Mouse (Mus musculus) layer of hippocampus, adult 2 months (tissue): ENCODE results near the gene Podxl. TPM values are rescaled to one million over a fixed set of nuclear protein-coding genes. Genes with fewer than 3 reads are reported as not detected.
A peak's percentile ranks its signal among the peaks of the same experiment; 100 is the strongest.

Experiments used
- DNase-seq, 2 experiments: peaks; one replicate each; pipeline ENCODE4 v3.0.0; 2022; ENCODE audit warnings: low spot score in 2 of 2
- H3K27ac ChIP-seq: fragments of 200-600 bp; 2 replicates; pipeline ENCODE4 v1.8.1; 2022
- H3K4me3 ChIP-seq: fragments of 200-600 bp; 2 replicates; pipeline ENCODE4 v1.8.1; 2022; ENCODE audit warnings: mild to moderate bottlenecking
- CTCF ChIP-seq: fragments of 200-600 bp; conservative IDR thresholded peaks from 2 replicates; pipeline ENCODE4 v1.8.1; 2022; ENCODE audit warnings: antibody characterized with exemption, mild to moderate bottlenecking, moderate library complexity
- total RNA-seq, 2 experiments: library from RNA; stranded (reverse); gene quantifications; 2 replicates each; pipeline ENCODE4 v1.2.3; 2021

The Podxl gene
- total RNA-seq, 2 experiments from 2014 or later: 16.8 to 18.9 TPM

GRCm38 (mm10) chr6:31525231-31525900, 38.4 kb downstream of the Podxl start:
- no peak overlapping the region for H3K4me3 ChIP-seq
- no peak overlapping the region for H3K27ac ChIP-seq
- peak; percentile 46 to 70 for DNase-seq
- peak; percentile 94 for TF ChIP-seq CTCF

GRCm38 (mm10) chr6:31524647-31525046, 39.1 kb downstream of the Podxl start:
- TF ChIP-seq CTCF: no peak

GRCm38 (mm10) chr6:31524121-31524520, 39.7 kb downstream of the Podxl start:
- DNase-seq: no peak
- H3K4me3 ChIP-seq: no peak overlapping the region
- peak overlapping the region; percentile 86 for H3K27ac ChIP-seq
- no peak for TF ChIP-seq CTCF

More at GRCm38 (mm10) chr6:31524647-31525046, 39.1 kb downstream of the Podxl start:
- H3K27ac ChIP-seq: peak overlapping the region; percentile 86
- DNase-seq: no peak
- no peak overlapping the region for H3K4me3 ChIP-seq

- no peak for TF ChIP-seq CTCF
- Histone ChIP-seq H3K27ac (peak overlapping the region; percentile 86), H3K4me3 (no peak overlapping the region)
- DNase-seq: no peak
Measured at GRCm38 (mm10) chr6:31523657-31524056, 40.1 kb downstream of the Podxl start.

GRCm38 (mm10) chr6:31523039-31523438, 40.7 kb downstream of the Podxl start:
- peak overlapping the region; percentile 86 for H3K27ac ChIP-seq
- no peak overlapping the region for H3K4me3 ChIP-seq
- DNase-seq: peak in 1 of 2 experiments; percentile 79
- no peak for TF ChIP-seq CTCF

GRCm38 (mm10) chr6:31522478-31522877, 41.3 kb downstream of the Podxl start:
- DNase-seq: no peak
- TF ChIP-seq CTCF: no peak
- Histone ChIP-seq H3K27ac (peak overlapping the region; percentile 86), H3K4me3 (no peak overlapping the region)

- no peak for DNase-seq
- no peak for TF ChIP-seq CTCF
- Histone ChIP-seq H3K4me3 (no peak overlapping the region), H3K27ac (peak overlapping the region; percentile 86; the same call in 1 of the 2 replicates)
Measured at GRCm38 (mm10) chr6:31521491-31522355, 42.1 kb downstream of the Podxl start.

- DNase-seq: no peak
- H3K4me3 ChIP-seq: no peak overlapping the region
- peak overlapping the region; percentile 64; the same call in 1 of the 2 replicates for H3K27ac ChIP-seq
- no peak for TF ChIP-seq CTCF
Measured at GRCm38 (mm10) chr6:31520486-31521215, 43.1 kb downstream of the Podxl start.

GRCm38 (mm10) chr6:31519001-31519471, 44.7 kb downstream of the Podxl start:
- H3K4me3 ChIP-seq: no peak overlapping the region
- DNase-seq: peak in 1 of 2 experiments; percentile 52
- peak; percentile 76 for TF ChIP-seq CTCF
- peak overlapping the region; percentile 58 for H3K27ac ChIP-seq

- peak overlapping the region; percentile 58 for H3K27ac ChIP-seq
- no peak overlapping the region for H3K4me3 ChIP-seq
- TF ChIP-seq CTCF: no peak
- DNase-seq: no peak
Measured at GRCm38 (mm10) chr6:31518338-31518698, 45.5 kb downstream of the Podxl start.

- no peak for DNase-seq
- no peak for TF ChIP-seq CTCF
- Histone ChIP-seq H3K4me3 (no peak overlapping the region), H3K27ac (peak overlapping the region; percentile 58)
Measured at GRCm38 (mm10) chr6:31517681-31518337, 46.0 kb downstream of the Podxl start.

- DNase-seq: no peak
- H3K27ac ChIP-seq: no peak overlapping the region
- no peak for TF ChIP-seq CTCF
- no peak overlapping the region for H3K4me3 ChIP-seq
Measured at GRCm38 (mm10) chr6:31513726-31514125, 50.1 kb downstream of the Podxl start.
